Mouse (Mus musculus) macrophage (primary cell): ENCODE data around the gene Pou2f2. TPM values are rescaled to one million over a fixed set of nuclear protein-coding genes. Genes with fewer than 3 reads are reported as not detected.
A peak's percentile ranks its signal among the peaks of the same experiment; 100 is the strongest.

Experiments
- H3K27ac ChIP-seq: fragments of 350-480 bp; formaldehyde crosslinking; 2 replicates; pipeline ENCODE4 v1.9.0; 2021
- H3K36me3 ChIP-seq: fragments of 350-480 bp; formaldehyde crosslinking; 2 replicates; pipeline ENCODE4 v1.9.0; 2021; ENCODE audit errors: inconsistent target
- H3K4me3 ChIP-seq: fragments of 350-480 bp; formaldehyde crosslinking; 2 replicates; pipeline ENCODE4 v1.9.0; 2021; ENCODE audit errors: inconsistent target
- H3K79me2 ChIP-seq: fragments of 350-480 bp; formaldehyde crosslinking; 2 replicates; pipeline ENCODE4 v1.9.0; 2021; ENCODE audit errors: inconsistent target
- WGBS: methylation state at CpG from one replicate; pipeline ENCODE4 v1.1.7; 2026; ENCODE audit warnings: inconsistent platforms; ENCODE audit not compliant: missing documents; 5-methylcytosine and 5-hydroxymethylcytosine counted together
- polyA plus RNA-seq: library from polyadenylated mRNA; stranded (reverse); fragments of 250-400 nt; gene quantifications from 3 replicates; pipeline ENCODE4 v1.2.4, GENCODE M21; 2018; ENCODE audit warnings: inconsistent platforms
- total RNA-seq, 78 experiments: library from RNA; depleted of rRNA; stranded (reverse); fragments of 250-400 nt; gene quantifications; 1 replicate in 9 of 78; 2 replicates in 24 of 78; 3 replicates in 43 of 78; 4 replicates in 2 of 78; pipeline ENCODE4 v1.2.4; 2018; ENCODE audit warnings: inconsistent platforms in 56 of 78

The Pou2f2 gene
- total RNA-seq (2018; cell fraction: chromatin; rRNA removed), result 100 to 1,000 TPM in 11 of 26 experiments, 10 to 100 TPM in 14, 1 to 10 TPM in 1; 5.2 to 291 (median 63.5) TPM
- total RNA-seq (2018; cell fraction: cytosol; rRNA removed), result 10 to 100 TPM; 10.0 to 91.8 (median 32.8) TPM
- 100 to 1,000 TPM in 8 of 26 experiments, 10 to 100 TPM in 18; 10.8 to 160 (median 53.8) TPM for total RNA-seq (2018; cell fraction: nucleus; rRNA removed)
- 10.3 to 30.9 TPM (median 23.9 TPM) in 3 replicates for polyA plus RNA-seq

GRCm38 (mm10) chr7:25179606-25180161 is at the start of gene Pou2f2:
Gene Pou2f2, minus strand, starts transcription at chr7:25179726.
- Histone ChIP-seq H3K36me3 (no peaks in the 10 kb centered on the region), H3K79me2 (no peaks in the 10 kb centered on the region), H3K27ac (no peak within 1 kb of the TSS), H3K4me3 (no peak within 1 kb of the TSS)
- under 1% methylated on average over 20 of the region's 56 CpGs for WGBS

- Histone ChIP-seq H3K4me3 (no peak overlapping the region), H3K27ac (no peak overlapping the region), H3K36me3 (peaks cover 71% of the 10 kb centered on the region), H3K79me2 (peaks cover 61% of the 10 kb centered on the region)
- 100% methylated on average over 1 of the region's 1 CpGs for WGBS
Observed at GRCm38 (mm10) chr7:25227523-25228300, 48.2 kb upstream of the Pou2f2 start.

GRCm38 (mm10) chr7:25222275-25222967 is 42.9 kb upstream of the Pou2f2 start:
- peak overlapping the region; percentile 94 for H3K4me3 ChIP-seq
- H3K27ac ChIP-seq, result no peak overlapping the region
- H3K36me3 ChIP-seq, result peaks cover 18% of the 10 kb centered on the region
- H3K79me2 ChIP-seq, result peaks cover 67% of the 10 kb centered on the region
- 91% methylated on average over 10 of the region's 10 CpGs for WGBS

- under 1% methylated on average over 45 of the region's 45 CpGs for WGBS
- H3K36me3 ChIP-seq, result peaks cover 13% of the 10 kb centered on the region; the same call in 1 of the 2 replicates
Observed at GRCm38 (mm10) chr7:25221102-25221883, 41.8 kb upstream of the Pou2f2 start, which contains the start of gene Zfp526. Gene Zfp526, plus strand, starts transcription at chr7:25221425.

GRCm38 (mm10) chr7:25220457-25221101 is 41.1 kb upstream of the Pou2f2 start, which contains the start of gene Dedd2:
Gene Dedd2, minus strand, starts transcription at chr7:25220615.
- H3K27ac ChIP-seq, result peak within 1 kb of the TSS; percentile 65
- 2% methylated on average over 20 of the region's 20 CpGs for whole genome bisulfite sequencing
- H3K36me3 ChIP-seq, result peaks cover 6% of the 10 kb centered on the region; the same call in 1 of the 2 replicates
- peaks cover 49% of the 10 kb centered on the region for H3K79me2 ChIP-seq
- H3K4me3 ChIP-seq, result peak within 1 kb of the TSS; percentile 94

More at GRCm38 (mm10) chr7:25221102-25221883, 41.8 kb upstream of the Pou2f2 start, which contains the start of gene Zfp526:
- H3K27ac ChIP-seq, result peak within 1 kb of the TSS; percentile 65
- H3K79me2 ChIP-seq, result peaks cover 56% of the 10 kb centered on the region
- peak within 1 kb of the TSS; percentile 94 for H3K4me3 ChIP-seq

- peak overlapping the region; percentile 58 for H3K27ac ChIP-seq
- H3K36me3 ChIP-seq, result peaks cover 6% of the 10 kb centered on the region; the same call in 1 of the 2 replicates
- peak overlapping the region; percentile 94 for H3K4me3 ChIP-seq
- peaks cover 42% of the 10 kb centered on the region for H3K79me2 ChIP-seq
- 3% methylated on average over 30 of the region's 31 CpGs for WGBS
Observed at GRCm38 (mm10) chr7:25219756-25220456, 40.4 kb upstream of the Pou2f2 start.

- H3K36me3 ChIP-seq, result peaks cover 4% of the 10 kb centered on the region; the same call in 1 of the 2 replicates
- H3K79me2 ChIP-seq, result peaks cover 39% of the 10 kb centered on the region
- 1% methylated on average over 16 of the region's 16 CpGs for WGBS
- H3K27ac ChIP-seq, result peak overlapping the region; percentile 58
- H3K4me3 ChIP-seq, result peak overlapping the region; percentile 94
Observed at GRCm38 (mm10) chr7:25219416-25219750, 39.9 kb upstream of the Pou2f2 start.

GRCm38 (mm10) chr7:25218705-25219415 is 39.3 kb upstream of the Pou2f2 start:
- Histone ChIP-seq H3K36me3 (no peaks in the 10 kb centered on the region; the same call in 1 of the 2 replicates), H3K4me3 (peak overlapping the region; percentile 94), H3K79me2 (peaks cover 34% of the 10 kb centered on the region), H3K27ac (peak overlapping the region; percentile 58)
- WGBS, result under 1% methylated on average over 53 of the region's 53 CpGs

GRCm38 (mm10) chr7:25217653-25218395 is 38.3 kb upstream of the Pou2f2 start:
- no peak overlapping the region for H3K27ac ChIP-seq
- no peaks in the 10 kb centered on the region; the same call in 1 of the 2 replicates for H3K36me3 ChIP-seq
- H3K4me3 ChIP-seq, result peak overlapping the region; percentile 7; the same call in 1 of the 2 replicates
- H3K79me2 ChIP-seq, result peaks cover 23% of the 10 kb centered on the region
- whole genome bisulfite sequencing, result 26% methylated on average over 12 of the region's 12 CpGs

GRCm38 (mm10) chr7:25214172-25214571 is 34.6 kb upstream of the Pou2f2 start:
- H3K79me2 ChIP-seq, result peaks cover 4% of the 10 kb centered on the region; the same call in 1 of the 2 replicates
- peaks cover 13% of the 10 kb centered on the region; the same call in 1 of the 2 replicates for H3K36me3 ChIP-seq
- WGBS, result 93% methylated on average over 2 of the region's 2 CpGs
- H3K27ac ChIP-seq, result no peak overlapping the region
- H3K4me3 ChIP-seq, result no peak overlapping the region

GRCm38 (mm10) chr7:25213099-25213498 is 33.6 kb upstream of the Pou2f2 start:
- Histone ChIP-seq H3K36me3 (peaks cover 23% of the 10 kb centered on the region; the same call in 1 of the 2 replicates), H3K79me2 (no peaks in the 10 kb centered on the region; the same call in 1 of the 2 replicates), H3K27ac (no peak overlapping the region), H3K4me3 (no peak overlapping the region)
- 3% methylated on average over 3 of the region's 3 CpGs for WGBS

GRCm38 (mm10) chr7:25210482-25210881 is 31.0 kb upstream of the Pou2f2 start:
- 100% methylated on average over 4 of the region's 4 CpGs for WGBS
- Histone ChIP-seq H3K27ac (no peak overlapping the region), H3K4me3 (no peak overlapping the region), H3K36me3 (peaks cover 29% of the 10 kb centered on the region; the same call in 1 of the 2 replicates), H3K79me2 (no peaks in the 10 kb centered on the region)
